Mouse (Mus musculus) kidney, adult 2 months (tissue): ENCODE measurements at regions not wholly inside any gene's neighbourhood (a gene's known extent, or its start where the extent isn't known, plus 50 kb on each side); places are given as distances from the start of the nearest gene placed in this dataset.

Experiments used
- DNase-seq: peaks from one replicate; pipeline ENCODE4 v3.0.0; 2021
- H3K27ac ChIP-seq: fragments of 200-500 bp; 2 replicates; pipeline ENCODE4 v1.5.1; 2012; ENCODE audit warnings: low read depth, low read length, control low read depth, inconsistent platforms; ENCODE audit not compliant: insufficient read depth
- H3K27me3 ChIP-seq: fragments of 200-500 bp; replicated peaks from 2 replicates; pipeline ENCODE4 v1.6.1; 2012; ENCODE audit warnings: mild to moderate bottlenecking, moderate library complexity, low read length, inconsistent platforms; ENCODE audit not compliant: control insufficient read depth, insufficient read depth
- H3K36me3 ChIP-seq: fragments of 200-500 bp; 2 replicates; pipeline ENCODE4 v1.6.1; 2012; ENCODE audit warnings: mild to moderate bottlenecking, moderate library complexity, low read length, inconsistent platforms; ENCODE audit not compliant: control insufficient read depth, insufficient read depth
- H3K4me1 ChIP-seq: fragments of 200-500 bp; 2 replicates; pipeline ENCODE4 v1.6.1; 2011; ENCODE audit warnings: low read length; ENCODE audit not compliant: control insufficient read depth, insufficient read depth
- H3K4me3 ChIP-seq: fragments of 200-500 bp; 2 replicates; pipeline ENCODE4 v1.5.1; 2011; ENCODE audit warnings: mild to moderate bottlenecking, low read depth, low read length, control low read depth; ENCODE audit not compliant: insufficient read depth
- CTCF ChIP-seq: fragments of 200-500 bp; conservative IDR thresholded peaks from 2 replicates; pipeline ENCODE4 v1.5.1; 2011; ENCODE audit warnings: low read depth, mild to moderate bottlenecking, control low read depth, low read length, moderate library complexity, mixed read lengths; ENCODE audit not compliant: insufficient read depth, insufficient read length
- POLR2A ChIP-seq: fragments of 200-500 bp; IDR thresholded peaks from one replicate; pipeline ENCODE4 v1.6.1; 2011; ENCODE audit warnings: low read depth, low read length, control low read depth
- WGBS: fragments of 180-500 bp; shearing (Covaris S2); methylation state at CpG from one replicate; pipeline ENCODE4 v1.1.7; 2018; 5-methylcytosine and 5-hydroxymethylcytosine counted together

GRCm38 (mm10) chr2:38420498-38420897 is 81.4 kb downstream of the Lhx2 start:
- Histone ChIP-seq H3K36me3 (no peaks in the 10 kb centered on the region), H3K4me1 (no peaks in the 10 kb centered on the region), H3K27ac (no peak overlapping the region), H3K27me3 (no peaks in the 10 kb centered on the region), H3K4me3 (no peak overlapping the region)
- DNase-seq: no peak
- WGBS: 51% methylated on average over 3 of the region's 3 CpGs
- TF ChIP-seq POLR2A: no peak
- no peak for TF ChIP-seq CTCF

- no peaks in the 10 kb centered on the region for H3K36me3 ChIP-seq
- 85% methylated on average over 3 of the region's 3 CpGs for WGBS
- no peak overlapping the region for H3K4me3 ChIP-seq
- no peak overlapping the region for H3K27ac ChIP-seq
- no peaks in the 10 kb centered on the region for H3K4me1 ChIP-seq
- no peaks in the 10 kb centered on the region for H3K27me3 ChIP-seq
- DNase-seq: no peak
- TF ChIP-seq POLR2A: no peak
- no peak for TF ChIP-seq CTCF
Observed at GRCm38 (mm10) chr2:38422406-38422805, 83.3 kb downstream of the Lhx2 start.

GRCm38 (mm10) chr2:38423886-38424277 is 84.8 kb downstream of the Lhx2 start:
- H3K36me3 ChIP-seq: no peaks in the 10 kb centered on the region
- no peak overlapping the region for H3K4me3 ChIP-seq
- no peak for DNase-seq
- no peak overlapping the region for H3K27ac ChIP-seq
- WGBS: 38% methylated on average over 7 of the region's 7 CpGs
- no peaks in the 10 kb centered on the region for H3K4me1 ChIP-seq
- TF ChIP-seq POLR2A: no peak
- no peak for TF ChIP-seq CTCF
- H3K27me3 ChIP-seq: no peaks in the 10 kb centered on the region

- Histone ChIP-seq H3K27me3 (no peaks in the 10 kb centered on the region), H3K4me1 (no peaks in the 10 kb centered on the region), H3K27ac (no peak overlapping the region), H3K36me3 (no peaks in the 10 kb centered on the region), H3K4me3 (no peak overlapping the region)
- 11% methylated on average over 22 of the region's 22 CpGs for WGBS
- TF ChIP-seq CTCF (no peak), POLR2A (no peak)
- no peak for DNase-seq
Observed at GRCm38 (mm10) chr2:38424278-38424931, 85.3 kb downstream of the Lhx2 start.

- H3K4me1 ChIP-seq: no peaks in the 10 kb centered on the region
- no peak overlapping the region for H3K4me3 ChIP-seq
- no peak for DNase-seq
- H3K27me3 ChIP-seq: no peaks in the 10 kb centered on the region
- TF ChIP-seq POLR2A: no peak
- no peak for TF ChIP-seq CTCF
- H3K27ac ChIP-seq: no peak overlapping the region
- 36% methylated on average over 9 of the region's 9 CpGs for WGBS
- no peaks in the 10 kb centered on the region for H3K36me3 ChIP-seq
Observed at GRCm38 (mm10) chr2:38424976-38425375, 85.9 kb downstream of the Lhx2 start.

- peak; percentile 89 for DNase-seq
- Histone ChIP-seq H3K36me3 (no peaks in the 10 kb centered on the region), H3K4me3 (no peak overlapping the region), H3K4me1 (no peaks in the 10 kb centered on the region), H3K27me3 (no peaks in the 10 kb centered on the region), H3K27ac (no peak overlapping the region)
- TF ChIP-seq POLR2A (no peak), CTCF (peak; percentile 83)
- WGBS: 40% methylated on average over 6 of the region's 6 CpGs
Observed at GRCm38 (mm10) chr2:38429752-38430378, 81.6 kb upstream of the Nek6 start.

GRCm38 (mm10) chr2:38431546-38431945 is 79.9 kb upstream of the Nek6 start:
- TF ChIP-seq POLR2A: no peak
- TF ChIP-seq CTCF: no peak
- no peak for DNase-seq
- H3K27ac ChIP-seq: no peak overlapping the region
- no peak overlapping the region for H3K4me3 ChIP-seq
- WGBS: 61% methylated on average over 5 of the region's 5 CpGs
- no peaks in the 10 kb centered on the region for H3K36me3 ChIP-seq
- H3K27me3 ChIP-seq: no peaks in the 10 kb centered on the region
- H3K4me1 ChIP-seq: no peaks in the 10 kb centered on the region

- Histone ChIP-seq H3K27ac (no peak overlapping the region), H3K27me3 (no peaks in the 10 kb centered on the region), H3K4me1 (no peaks in the 10 kb centered on the region), H3K4me3 (no peak overlapping the region), H3K36me3 (no peaks in the 10 kb centered on the region)
- WGBS: 19% methylated on average over 3 of the region's 3 CpGs
- TF ChIP-seq POLR2A (no peak), CTCF (peak; percentile 43)
- peak; percentile 34 for DNase-seq
Observed at GRCm38 (mm10) chr2:38433736-38434135, 77.7 kb upstream of the Nek6 start.
